Mouse (Mus musculus) midbrain, embryonic 16.5 days (tissue): Measurements from ENCODE around the gene Gdi2. TPM values are rescaled to one million over a fixed set of nuclear protein-coding genes. Genes with fewer than 3 reads are reported as not detected.
"Not testable (repeated sequence)": the region's sequence is repeated elsewhere in the genome, so short reads cannot be mapped to it uniquely, and the experiment has no call there.

Source experiments
- ATAC-seq: fragments of 200-750 bp; cut with Nextera tagmentation; 2 replicates; pipeline ENCODE4 v1.8.0; 2017; ENCODE audit warnings: moderate TSS enrichment
- H3K27ac ChIP-seq: fragments of 300-500 bp; sonication (generic); 2 replicates; pipeline ENCODE4 v1.5.1; 2014; ENCODE audit warnings: mild to moderate bottlenecking, low read length, mixed read lengths
- H3K27me3 ChIP-seq: fragments of 300-500 bp; sonication (generic); 2 replicates; pipeline ENCODE4 v1.6.1; 2014; ENCODE audit warnings: low read depth, low read length, mixed read lengths; ENCODE audit not compliant: control insufficient read depth, insufficient read depth
- H3K36me3 ChIP-seq: fragments of 300-500 bp; sonication (generic); 2 replicates; pipeline ENCODE4 v1.6.1; 2014; ENCODE audit warnings: mild to moderate bottlenecking, low read length, moderate library complexity, mixed read lengths; ENCODE audit not compliant: control insufficient read depth, insufficient read depth
- H3K4me1 ChIP-seq: fragments of 300-500 bp; sonication (generic); 2 replicates; pipeline ENCODE4 v1.6.1; 2014; ENCODE audit warnings: mild to moderate bottlenecking, low read length, mixed read lengths; ENCODE audit not compliant: control insufficient read depth, insufficient read depth
- H3K4me2 ChIP-seq: fragments of 300-500 bp; sonication (generic); 2 replicates; pipeline ENCODE4 v1.6.1; 2014; ENCODE audit warnings: mild to moderate bottlenecking, low read length, mixed read lengths
- H3K4me3 ChIP-seq: fragments of 300-500 bp; sonication (generic); 2 replicates; pipeline ENCODE4 v1.5.1; 2014; ENCODE audit warnings: low read depth, mild to moderate bottlenecking, low read length, moderate library complexity, mixed read lengths
- H3K9ac ChIP-seq: fragments of 300-500 bp; sonication (generic); 2 replicates; pipeline ENCODE4 v1.6.1; 2014; ENCODE audit warnings: low read depth, low read length, mixed read lengths
- H3K9me3 ChIP-seq: fragments of 300-500 bp; sonication (generic); replicated peaks from 2 replicates; pipeline ENCODE4 v1.6.1; 2014; ENCODE audit warnings: mild to moderate bottlenecking, low read length, mixed read lengths; ENCODE audit not compliant: control insufficient read depth, poor library complexity, severe bottlenecking
- WGBS: fragments of 180-500 bp; shearing (Covaris S2); extraction: QIAGEN DNeasy Blood & Tissue Kit; methylation state at CpG from one replicate; pipeline ENCODE4 v1.1.7; 2014; 5-methylcytosine and 5-hydroxymethylcytosine counted together
- polyA plus RNA-seq: library from polyadenylated mRNA; unstranded; fragments of >200 nt; fragmentation: Nextera tagmentation; extraction: Ambion mirVana; gene quantifications from 2 replicates; pipeline ENCODE4 v1.2.1, GENCODE M21; 2015

Gene Gdi2
- polyA plus RNA-seq, 1 experiment from 2014 or later, result 394 TPM

GRCm38 (mm10) chr13:3526328-3526727 is 11.5 kb upstream of the Gdi2 start:
- Histone ChIP-seq H3K4me2 (no peak overlapping the region), H3K27ac (no peak overlapping the region), H3K27me3 (no peaks in the 10 kb centered on the region), H3K36me3 (no peaks in the 10 kb centered on the region), H3K9me3 (no peaks in the 10 kb centered on the region), H3K9ac (no peak overlapping the region), H3K4me1 (no peaks in the 10 kb centered on the region), H3K4me3 (no peak overlapping the region)
- WGBS, result 86% methylated on average over 8 of the region's 8 CpGs
- no peak for ATAC-seq

DNA sequence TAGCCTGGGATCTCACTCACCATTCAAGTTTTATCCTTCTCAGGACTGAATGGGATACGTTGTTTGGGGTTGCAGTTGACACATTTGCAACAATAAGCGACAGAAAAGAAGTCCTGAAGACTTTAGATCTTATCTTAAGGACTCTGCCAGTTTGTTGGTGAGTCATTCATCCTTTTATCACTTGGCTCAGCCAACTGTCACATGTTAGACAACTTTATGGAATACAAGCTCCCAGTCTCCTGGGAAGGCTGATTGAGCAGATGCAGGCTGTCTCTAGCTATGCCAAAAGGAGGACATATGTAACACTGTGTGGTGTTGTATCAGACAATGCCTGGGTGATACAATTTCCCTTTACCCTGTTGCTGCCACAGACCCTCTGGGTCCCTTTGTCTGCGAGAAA is 7.4 kb upstream of the Gdi2 start:
- no peak overlapping the region for H3K9ac ChIP-seq
- no peaks in the 10 kb centered on the region for H3K9me3 ChIP-seq
- no peaks in the 10 kb centered on the region for H3K27me3 ChIP-seq
- H3K4me3 ChIP-seq, result no peak overlapping the region
- H3K27ac ChIP-seq, result no peak overlapping the region
- H3K36me3 ChIP-seq, result no peaks in the 10 kb centered on the region
- 51% methylated on average over 3 of the region's 3 CpGs for WGBS
- H3K4me1 ChIP-seq, result no peaks in the 10 kb centered on the region
- no peak overlapping the region for H3K4me2 ChIP-seq
- no peak for ATAC-seq

DNA sequence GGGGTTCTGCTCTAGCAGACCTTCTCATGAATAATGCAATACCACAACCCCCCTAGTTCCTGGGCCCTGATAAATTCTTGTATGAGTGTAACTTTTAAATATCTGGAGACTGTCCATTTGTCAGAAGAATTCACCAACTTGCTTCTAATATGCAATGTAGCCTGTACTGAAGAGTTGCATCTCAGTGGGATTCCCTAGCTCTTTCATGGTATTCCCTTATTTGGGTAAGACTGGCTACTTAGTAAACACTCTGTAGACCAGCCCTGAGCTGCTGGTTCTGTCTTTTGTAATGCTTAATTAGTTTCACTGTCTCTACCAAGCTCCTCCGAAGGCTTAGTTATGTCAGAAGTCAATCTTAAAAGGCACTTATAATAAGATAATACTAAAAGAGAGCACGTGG is 6.7 kb upstream of the Gdi2 start:
- not testable (repeated sequence) for H3K27me3 ChIP-seq

DNA sequence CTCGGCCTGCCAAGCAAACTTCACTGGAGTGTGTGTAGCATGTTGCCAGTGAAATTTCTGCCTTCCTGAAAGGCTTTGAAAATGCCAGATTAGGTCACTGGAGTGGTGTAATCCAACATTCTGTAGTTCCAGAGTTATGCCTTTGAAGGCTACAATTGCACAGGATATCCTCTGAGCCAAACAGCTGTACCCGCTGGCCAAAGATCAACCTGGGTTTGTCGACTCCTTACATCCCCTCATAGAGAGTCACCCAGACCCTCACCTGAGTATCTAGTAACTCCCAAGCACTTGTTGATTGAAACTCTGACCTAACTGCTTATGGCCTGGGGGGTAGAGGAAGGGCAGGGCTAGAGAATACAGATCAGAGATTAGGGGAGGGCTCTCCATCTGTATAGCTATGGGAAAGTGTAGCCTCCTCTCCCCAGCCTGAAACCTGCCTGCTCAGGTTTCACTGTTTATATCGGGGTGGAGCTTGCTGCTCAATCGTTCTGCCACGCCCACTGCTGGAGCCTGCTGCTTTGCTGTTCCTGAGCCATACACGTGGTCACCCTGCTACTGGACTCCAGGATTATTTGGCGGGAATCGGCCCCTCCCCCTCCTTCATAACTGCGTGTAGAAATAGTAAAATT is 6.1 kb upstream of the Gdi2 start:
- no peaks in the 10 kb centered on the region for H3K36me3 ChIP-seq
- no peaks in the 10 kb centered on the region for H3K9me3 ChIP-seq
- no peaks in the 10 kb centered on the region; the same call in 1 of the 2 replicates for H3K4me1 ChIP-seq
- WGBS, result 72% methylated on average over 10 of the region's 10 CpGs
- no peak overlapping the region for H3K27ac ChIP-seq
- no peak overlapping the region for H3K4me2 ChIP-seq
- ATAC-seq, result no peak
- no peak overlapping the region for H3K9ac ChIP-seq
- no peaks in the 10 kb centered on the region for H3K27me3 ChIP-seq
- H3K4me3 ChIP-seq, result no peak overlapping the region

More for the DNA sequence above, 6.7 kb upstream of the Gdi2 start:
- ATAC-seq, H3K36me3 ChIP-seq, H3K27ac ChIP-seq, H3K9ac ChIP-seq, H3K9me3 ChIP-seq, H3K4me2 ChIP-seq, H3K4me1 ChIP-seq, H3K4me3 ChIP-seq: not testable (repeated sequence)
- 45% methylated on average over 2 of the region's 2 CpGs for WGBS

GRCm38 (mm10) chr13:3532451-3532850 is 5.4 kb upstream of the Gdi2 start:
- Histone ChIP-seq H3K9me3 (no peaks in the 10 kb centered on the region), H3K9ac (no peak overlapping the region), H3K4me1 (peaks cover 3% of the 10 kb centered on the region; the same call in 1 of the 2 replicates), H3K27ac (no peak overlapping the region), H3K27me3 (no peaks in the 10 kb centered on the region), H3K36me3 (no peaks in the 10 kb centered on the region), H3K4me3 (no peak overlapping the region), H3K4me2 (no peak overlapping the region)
- no peak for ATAC-seq
- 79% methylated on average over 4 of the region's 4 CpGs for WGBS

DNA sequence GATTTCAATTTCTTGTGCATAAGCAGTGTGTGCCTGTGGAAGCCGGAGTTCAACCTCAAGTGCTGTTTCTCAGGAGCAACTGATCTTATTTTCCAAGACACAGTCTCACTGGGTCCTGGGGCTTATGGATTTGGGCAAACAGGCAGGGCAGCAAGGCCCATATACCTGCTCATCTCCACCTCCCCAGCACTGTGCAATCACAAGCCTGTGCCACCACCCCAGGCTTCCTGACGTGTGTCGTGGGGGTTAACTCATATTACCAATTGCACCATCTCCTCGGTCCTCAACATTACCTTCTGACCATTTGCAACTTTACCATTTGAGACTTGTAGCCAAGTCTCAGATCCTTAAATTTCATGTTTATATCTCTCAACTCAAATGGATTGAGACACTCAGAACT is 3.7 kb upstream of the Gdi2 start:
- H3K36me3 ChIP-seq, result no peaks in the 10 kb centered on the region
- 96% methylated on average over 4 of the region's 4 CpGs for WGBS

DNA sequence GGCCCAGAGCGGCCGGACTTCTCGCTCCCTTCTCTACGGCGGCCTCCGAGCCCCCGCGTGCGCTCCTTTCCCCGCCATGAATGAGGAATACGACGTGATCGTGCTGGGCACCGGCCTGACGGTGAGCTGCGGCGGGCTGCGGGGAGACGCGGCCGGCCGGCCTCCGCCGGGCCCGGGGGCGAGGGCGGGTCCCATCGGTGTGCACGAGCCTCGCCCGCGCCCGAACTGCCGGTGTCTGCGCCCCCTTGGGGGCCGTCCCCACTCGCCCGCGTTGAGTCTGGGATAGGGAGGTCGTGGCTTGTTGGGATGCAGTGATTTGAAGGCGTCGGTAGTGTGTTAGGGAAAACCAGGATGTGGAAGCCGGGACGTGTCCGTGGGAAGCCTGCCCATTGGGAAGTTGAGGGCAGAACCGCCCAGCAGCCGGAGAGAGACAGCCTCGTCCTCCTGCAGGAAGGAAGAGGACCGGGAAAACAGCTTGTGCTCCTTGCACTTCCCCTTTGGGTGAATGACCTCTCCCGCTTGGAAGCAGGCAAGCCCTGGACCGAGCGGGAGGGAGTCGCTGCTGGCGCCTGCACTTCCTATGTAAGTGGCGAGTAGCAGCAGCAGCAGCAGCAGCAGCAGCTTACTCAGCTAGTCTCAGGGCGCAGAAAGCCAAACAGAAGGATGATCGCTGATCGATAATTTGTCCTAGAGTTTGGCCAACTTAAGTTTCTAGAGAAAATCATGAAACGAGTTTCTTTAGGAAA is 533 bp downstream of the Gdi2 start:
- 2% methylated on average over 59 of the region's 59 CpGs for WGBS
- Histone ChIP-seq H3K4me2 (peak overlapping the region; percentile 92), H3K27me3 (no peaks in the 10 kb centered on the region), H3K4me3 (peak overlapping the region; percentile 73), H3K27ac (peak overlapping the region; percentile 97), H3K36me3 (no peaks in the 10 kb centered on the region), H3K9ac (peak overlapping the region; percentile 88), H3K9me3 (no peaks in the 10 kb centered on the region), H3K4me1 (peaks cover 33% of the 10 kb centered on the region)
- peak; percentile 64 for ATAC-seq

More for the DNA sequence above, 3.7 kb upstream of the Gdi2 start:
- ATAC-seq, result no peak
- Histone ChIP-seq H3K9ac (no peak overlapping the region), H3K4me2 (no peak overlapping the region), H3K4me1 (peaks cover 4% of the 10 kb centered on the region), H3K27me3 (no peaks in the 10 kb centered on the region), H3K4me3 (no peak overlapping the region), H3K27ac (no peak overlapping the region), H3K9me3 (no peaks in the 10 kb centered on the region)

DNA sequence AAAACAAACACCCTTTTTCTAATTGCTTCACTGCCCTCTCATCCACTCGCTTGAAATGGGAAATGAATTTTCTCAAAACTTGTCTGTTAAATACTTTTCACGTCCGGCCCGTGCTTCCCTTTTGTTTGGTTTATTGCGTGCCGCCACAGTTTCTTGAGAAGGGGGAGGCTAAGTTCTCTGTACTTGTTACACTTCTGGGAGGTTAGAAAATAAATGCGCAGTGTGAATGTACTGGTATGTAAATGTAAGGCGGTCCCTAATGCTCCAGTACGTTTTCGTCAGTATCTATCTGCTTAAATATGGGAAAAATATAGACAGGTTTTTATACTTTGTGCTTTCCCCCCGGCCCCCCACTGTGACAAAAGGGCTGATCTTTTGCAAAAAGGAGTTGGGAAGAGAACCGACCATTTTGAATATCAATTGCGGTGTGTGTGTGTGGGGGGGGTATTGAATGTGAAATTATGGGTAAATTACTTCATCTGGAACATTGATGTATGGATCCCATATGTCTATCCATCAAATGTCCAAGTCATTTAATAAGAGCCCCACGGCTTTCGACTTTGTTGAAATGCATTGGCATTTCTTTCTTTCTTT is 1.2 kb downstream of the Gdi2 start:
- no peaks in the 10 kb centered on the region for H3K36me3 ChIP-seq
- H3K9ac ChIP-seq, result peak overlapping the region; percentile 88
- peaks cover 33% of the 10 kb centered on the region for H3K4me1 ChIP-seq
- H3K27ac ChIP-seq, result peak overlapping the region; percentile 97
- H3K4me3 ChIP-seq, result peak overlapping the region; percentile 73
- WGBS, result 2% methylated on average over 15 of the region's 15 CpGs
- peak overlapping the region; percentile 92 for H3K4me2 ChIP-seq
- no peaks in the 10 kb centered on the region for H3K27me3 ChIP-seq
- ATAC-seq, result no peak
- no peaks in the 10 kb centered on the region for H3K9me3 ChIP-seq

DNA sequence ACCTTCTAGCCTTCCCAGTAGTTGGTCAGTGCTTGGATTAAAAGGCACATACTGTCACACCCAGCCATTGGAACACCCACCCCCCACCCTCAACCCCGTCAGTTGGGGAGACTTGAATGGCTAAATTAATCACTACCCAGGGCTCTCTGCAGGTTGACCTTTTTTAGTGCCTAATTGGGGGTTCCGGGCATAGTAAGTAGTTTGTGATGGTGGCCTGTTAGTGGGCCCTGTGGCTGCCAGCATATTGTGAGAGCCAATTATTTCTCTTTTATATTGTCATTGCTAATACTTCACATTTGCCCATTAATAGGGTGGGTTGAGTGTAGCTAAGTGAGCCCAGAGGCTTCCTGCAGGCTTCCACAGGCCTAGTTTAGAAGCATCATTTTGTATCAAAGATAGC is 2.3 kb downstream of the Gdi2 start:
- no peak overlapping the region for H3K9ac ChIP-seq
- H3K4me1 ChIP-seq, result peaks cover 33% of the 10 kb centered on the region
- H3K4me3 ChIP-seq, result peak overlapping the region; percentile 73; the same call in 1 of the 2 replicates
- H3K27ac ChIP-seq, result no peak overlapping the region
- H3K36me3 ChIP-seq, result no peaks in the 10 kb centered on the region
- peak overlapping the region; percentile 92 for H3K4me2 ChIP-seq
- no peaks in the 10 kb centered on the region for H3K27me3 ChIP-seq
- WGBS, result 15% methylated on average over 2 of the region's 2 CpGs
- ATAC-seq, result no peak
- no peaks in the 10 kb centered on the region for H3K9me3 ChIP-seq
